Mouse (Mus musculus): ENCODE results near the gene Ak1. TPM values are rescaled to one million over a fixed set of nuclear protein-coding genes. Genes with fewer than 3 reads are reported as not detected.

Gene Ak1
- polyA plus RNA-seq, 1 experiment: 23.5 TPM

DNA sequence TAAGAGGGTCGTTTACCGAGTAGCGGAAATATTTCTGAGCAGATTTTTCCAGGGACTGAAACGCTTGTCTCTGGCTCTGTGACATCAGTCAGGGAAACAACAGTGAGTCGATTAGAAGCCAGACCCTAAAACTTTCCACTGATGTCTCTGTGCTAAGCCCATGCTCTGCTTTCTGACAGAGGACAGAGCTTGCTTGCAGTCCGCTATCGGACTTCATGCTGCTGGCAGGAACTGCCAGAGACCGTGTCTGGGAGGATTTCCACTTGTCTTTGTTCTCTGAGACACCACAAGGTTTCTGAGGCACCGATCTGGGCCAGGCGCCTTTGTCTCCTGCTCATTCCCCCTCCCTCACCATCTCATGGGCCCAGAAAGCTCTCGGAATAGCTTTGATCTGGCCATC lies 46.2 kb downstream of the Ak1 start:
- 85% methylated on average over 11 of the region's 11 CpGs for WGBS
- Histone ChIP-seq H3K27ac (ENCODE audit: control insufficient read depth, insufficient read depth, low read length) (no peak overlapping the region), H3K27me3 (ENCODE audit: control insufficient read depth, insufficient read depth, low read length) (no peaks in the 10 kb centered on the region), H3K4me3 (ENCODE audit: control insufficient read depth, insufficient read depth, low read length) (no peak overlapping the region), H3K4me1 (replicated peaks; ENCODE audit: control insufficient read depth, insufficient read depth, low read length) (no peaks in the 10 kb centered on the region), H3K36me3 (ENCODE audit: control insufficient read depth, insufficient read depth, low read length) (no peaks in the 10 kb centered on the region)
- DNase-seq: no peak
- TF ChIP-seq CTCF (IDR thresholded peaks at IDR 0.05; ENCODE audit: borderline replicate concordance, control insufficient read depth, extremely low read depth, insufficient read depth, low read length, poor library complexity) (no peak), POLR2A (IDR thresholded peaks at IDR 0.05; ENCODE audit: control insufficient read depth, extremely low read depth, insufficient read depth, low read length, poor library complexity) (no peak)

DNA sequence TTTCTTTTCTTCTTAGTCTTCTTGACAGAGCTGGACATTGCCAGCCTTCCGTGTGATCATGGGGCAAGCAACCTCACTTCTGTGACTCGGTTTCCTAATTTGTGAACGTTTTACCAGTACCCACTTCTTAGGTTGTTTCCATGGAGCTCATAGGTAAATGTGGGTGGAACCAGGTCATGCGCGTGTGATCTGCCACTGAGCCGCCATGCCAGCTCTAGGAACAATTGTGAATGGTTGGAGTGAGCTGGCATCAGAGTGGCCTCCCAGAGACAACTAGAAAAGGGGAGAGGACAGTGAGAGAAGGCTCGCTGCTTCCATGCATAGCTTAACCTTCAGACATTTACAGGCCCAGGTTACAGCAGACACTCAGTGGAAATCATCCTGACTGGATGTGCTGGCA lies 46.6 kb downstream of the Ak1 start:
- no peak for TF ChIP-seq CTCF (IDR thresholded peaks at IDR 0.05; ENCODE audit: borderline replicate concordance, control insufficient read depth, extremely low read depth, insufficient read depth, low read length, poor library complexity)
- TF ChIP-seq POLR2A (IDR thresholded peaks at IDR 0.05; ENCODE audit: control insufficient read depth, extremely low read depth, insufficient read depth, low read length, poor library complexity): no peak
- H3K4me1 ChIP-seq (replicated peaks; ENCODE audit: control insufficient read depth, insufficient read depth, low read length): no peaks in the 10 kb centered on the region
- DNase-seq: no peak
- H3K27me3 ChIP-seq (ENCODE audit: control insufficient read depth, insufficient read depth, low read length): no peaks in the 10 kb centered on the region
- H3K27ac ChIP-seq (ENCODE audit: control insufficient read depth, insufficient read depth, low read length): no peak overlapping the region
- no peak overlapping the region for H3K4me3 ChIP-seq (ENCODE audit: control insufficient read depth, insufficient read depth, low read length)
- 95% methylated on average over 7 of the region's 7 CpGs for WGBS
- H3K36me3 ChIP-seq (ENCODE audit: control insufficient read depth, insufficient read depth, low read length): no peaks in the 10 kb centered on the region

- Histone ChIP-seq H3K27me3 (ENCODE audit: control insufficient read depth, insufficient read depth, low read length) (no peaks in the 10 kb centered on the region), H3K36me3 (ENCODE audit: control insufficient read depth, insufficient read depth, low read length) (no peaks in the 10 kb centered on the region), H3K4me1 (replicated peaks; ENCODE audit: control insufficient read depth, insufficient read depth, low read length) (no peaks in the 10 kb centered on the region), H3K4me3 (ENCODE audit: control insufficient read depth, insufficient read depth, low read length) (no peak overlapping the region), H3K27ac (ENCODE audit: control insufficient read depth, insufficient read depth, low read length) (no peak overlapping the region)
- no peak for TF ChIP-seq POLR2A (IDR thresholded peaks at IDR 0.05; ENCODE audit: control insufficient read depth, extremely low read depth, insufficient read depth, low read length, poor library complexity)
- TF ChIP-seq CTCF (IDR thresholded peaks at IDR 0.05; ENCODE audit: borderline replicate concordance, control insufficient read depth, extremely low read depth, insufficient read depth, low read length, poor library complexity): no peak
- WGBS: 92% methylated on average over 3 of the region's 3 CpGs
- no peak for DNase-seq
These were observed 48.3 kb downstream of the Ak1 start for GRCm38 (mm10) chr2:32669876-32670275.

DNA sequence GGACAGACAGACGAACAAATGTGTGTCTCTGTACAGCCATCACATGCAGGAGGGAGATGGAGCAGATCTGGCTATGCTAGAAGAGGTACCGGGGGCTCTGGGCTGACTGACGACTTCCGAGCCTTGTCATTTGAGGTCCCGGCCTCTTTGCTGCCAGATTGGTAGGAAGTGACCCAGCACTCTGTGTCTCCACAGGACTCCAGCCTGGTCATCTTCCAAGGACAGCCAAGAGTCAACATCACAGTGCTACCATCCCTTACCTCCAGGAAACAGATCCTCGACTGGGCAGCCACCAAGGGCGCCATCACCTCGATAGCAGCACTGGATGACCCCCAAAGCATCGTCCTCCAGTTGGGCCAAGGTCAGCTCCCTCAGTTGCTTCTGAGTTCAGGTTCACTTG lies 49.6 kb downstream of the Ak1 start:
- no peak for DNase-seq
- H3K36me3 ChIP-seq (ENCODE audit: control insufficient read depth, insufficient read depth, low read length): no peaks in the 10 kb centered on the region
- no peaks in the 10 kb centered on the region for H3K4me1 ChIP-seq (replicated peaks; ENCODE audit: control insufficient read depth, insufficient read depth, low read length)
- WGBS: 93% methylated on average over 9 of the region's 9 CpGs
- H3K27ac ChIP-seq (ENCODE audit: control insufficient read depth, insufficient read depth, low read length): no peak overlapping the region
- TF ChIP-seq CTCF (IDR thresholded peaks at IDR 0.05; ENCODE audit: borderline replicate concordance, control insufficient read depth, extremely low read depth, insufficient read depth, low read length, poor library complexity): no peak
- no peak for TF ChIP-seq POLR2A (IDR thresholded peaks at IDR 0.05; ENCODE audit: control insufficient read depth, extremely low read depth, insufficient read depth, low read length, poor library complexity)
- no peak overlapping the region for H3K4me3 ChIP-seq (ENCODE audit: control insufficient read depth, insufficient read depth, low read length)
- no peaks in the 10 kb centered on the region for H3K27me3 ChIP-seq (ENCODE audit: control insufficient read depth, insufficient read depth, low read length)

- TF ChIP-seq POLR2A (IDR thresholded peaks at IDR 0.05; ENCODE audit: control insufficient read depth, extremely low read depth, insufficient read depth, low read length, poor library complexity): no peak
- TF ChIP-seq CTCF (IDR thresholded peaks at IDR 0.05; ENCODE audit: borderline replicate concordance, control insufficient read depth, extremely low read depth, insufficient read depth, low read length, poor library complexity): no peak
- Histone ChIP-seq H3K4me3 (ENCODE audit: control insufficient read depth, insufficient read depth, low read length) (no peak overlapping the region), H3K27ac (ENCODE audit: control insufficient read depth, insufficient read depth, low read length) (no peak overlapping the region), H3K27me3 (ENCODE audit: control insufficient read depth, insufficient read depth, low read length) (no peaks in the 10 kb centered on the region), H3K4me1 (replicated peaks; ENCODE audit: control insufficient read depth, insufficient read depth, low read length) (no peaks in the 10 kb centered on the region), H3K36me3 (ENCODE audit: control insufficient read depth, insufficient read depth, low read length) (no peaks in the 10 kb centered on the region)
- DNase-seq: no peak
- WGBS: 93% methylated on average over 9 of the region's 9 CpGs
These were observed 50.5 kb downstream of the Ak1 start for GRCm38 (mm10) chr2:32671907-32672595.

DNA sequence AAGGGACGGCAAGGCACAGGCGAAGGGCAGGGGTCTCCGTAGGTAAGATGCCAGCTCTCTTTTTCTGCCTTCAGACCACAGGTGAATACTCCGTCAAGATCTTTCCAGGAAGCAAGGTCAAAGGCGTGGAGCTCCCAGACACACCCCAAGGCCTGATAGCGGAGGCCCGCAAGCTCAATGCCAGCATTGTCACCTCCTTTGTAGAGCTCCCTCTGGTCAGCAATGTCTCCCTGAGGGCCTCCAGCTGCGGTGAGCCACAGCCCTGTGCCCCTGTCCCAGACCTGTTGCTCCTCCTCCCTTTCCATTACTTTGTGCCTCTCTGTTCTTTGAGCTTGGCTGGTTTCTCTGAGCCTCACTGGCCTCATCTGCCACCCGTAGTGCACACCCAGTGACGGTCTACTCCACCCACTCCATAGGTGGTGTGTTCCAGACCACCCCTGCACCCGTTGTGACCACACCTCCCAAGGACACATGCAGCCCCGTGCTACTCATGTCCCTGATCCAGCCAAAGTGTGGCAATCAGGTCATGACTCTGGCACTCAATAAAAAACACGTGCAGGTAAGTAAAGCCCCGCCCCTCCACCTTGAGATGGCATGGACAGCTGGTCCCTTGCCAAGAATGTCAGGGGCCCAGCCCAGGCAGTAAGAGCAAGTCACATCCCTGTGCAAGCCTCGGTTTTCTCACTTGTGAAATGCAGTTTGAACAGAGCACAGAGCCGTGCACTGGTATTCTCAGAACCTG lies 51.8 kb downstream of the Ak1 start:
- Histone ChIP-seq H3K36me3 (ENCODE audit: control insufficient read depth, insufficient read depth, low read length) (no peaks in the 10 kb centered on the region), H3K4me1 (replicated peaks; ENCODE audit: control insufficient read depth, insufficient read depth, low read length) (no peaks in the 10 kb centered on the region), H3K4me3 (ENCODE audit: control insufficient read depth, insufficient read depth, low read length) (no peak overlapping the region), H3K27ac (ENCODE audit: control insufficient read depth, insufficient read depth, low read length) (no peak overlapping the region), H3K27me3 (ENCODE audit: control insufficient read depth, insufficient read depth, low read length) (no peaks in the 10 kb centered on the region)
- WGBS: 91% methylated on average over 16 of the region's 16 CpGs
- no peak for TF ChIP-seq POLR2A (IDR thresholded peaks at IDR 0.05; ENCODE audit: control insufficient read depth, extremely low read depth, insufficient read depth, low read length, poor library complexity)
- TF ChIP-seq CTCF (IDR thresholded peaks at IDR 0.05; ENCODE audit: borderline replicate concordance, control insufficient read depth, extremely low read depth, insufficient read depth, low read length, poor library complexity): no peak
- DNase-seq: no peak
